Mouse (Mus musculus): Measurements from ENCODE around the gene Ube2f. TPM values are rescaled to one million over a fixed set of nuclear protein-coding genes. Genes with fewer than 3 reads are reported as not detected.

Ube2f gene
- polyA plus RNA-seq, 1 experiment from 2014 or later = 77.9 TPM

DNA sequence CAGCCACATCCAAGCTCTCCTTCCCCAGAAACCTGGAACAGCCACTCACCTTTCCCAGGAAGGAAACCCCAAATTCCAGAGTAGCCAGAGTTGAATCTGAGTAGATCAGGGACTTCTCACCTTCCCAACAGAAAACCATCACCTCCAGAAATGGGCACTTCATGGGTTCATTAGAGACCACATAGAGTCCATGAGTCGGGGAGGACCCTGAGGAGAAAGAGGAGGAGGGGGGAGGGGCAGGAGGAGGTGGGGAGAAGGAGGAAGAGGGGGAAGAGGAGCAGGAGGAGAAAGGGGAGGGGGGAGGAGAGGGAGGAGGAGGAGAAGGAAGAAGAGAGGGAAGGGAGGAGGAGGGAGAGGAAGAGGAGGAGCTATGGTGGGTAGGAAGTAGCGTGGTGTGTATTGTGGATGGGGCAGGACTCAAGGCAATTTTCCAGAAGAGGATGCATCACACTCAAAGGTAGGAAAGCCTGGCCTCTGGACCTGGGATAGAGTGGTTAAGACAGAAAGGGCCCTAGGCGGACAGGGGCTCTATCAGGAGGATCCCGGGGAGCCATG, 75.5 kb downstream of the Ube2f start:
- ATAC-seq (ENCODE audit: insufficient read depth) (no peak), DNase-seq (no peak)
- Histone ChIP-seq H3K9me3 (ENCODE audit: low read depth, low read length) (no peaks in the 10 kb centered on the region), H3K27ac (ENCODE audit: low read depth) (no peak overlapping the region), H3K4me3 (ENCODE audit: low read depth, low read length) (no peak overlapping the region), H3K4me1 (ENCODE audit: insufficient read depth) (no peaks in the 10 kb centered on the region), H3K4me2 (no peak overlapping the region), H3K9ac (no peak overlapping the region), H3K27me3 (ENCODE audit: insufficient read depth, low read length) (no peaks in the 10 kb centered on the region), H3K36me3 (ENCODE audit: insufficient read depth) (no peaks in the 10 kb centered on the region)
- TF ChIP-seq CTCF (IDR thresholded peaks at IDR 0.05; ENCODE audit: low read depth) = no peak
- WGBS = 79% methylated on average over 4 of the region's 4 CpGs

DNA sequence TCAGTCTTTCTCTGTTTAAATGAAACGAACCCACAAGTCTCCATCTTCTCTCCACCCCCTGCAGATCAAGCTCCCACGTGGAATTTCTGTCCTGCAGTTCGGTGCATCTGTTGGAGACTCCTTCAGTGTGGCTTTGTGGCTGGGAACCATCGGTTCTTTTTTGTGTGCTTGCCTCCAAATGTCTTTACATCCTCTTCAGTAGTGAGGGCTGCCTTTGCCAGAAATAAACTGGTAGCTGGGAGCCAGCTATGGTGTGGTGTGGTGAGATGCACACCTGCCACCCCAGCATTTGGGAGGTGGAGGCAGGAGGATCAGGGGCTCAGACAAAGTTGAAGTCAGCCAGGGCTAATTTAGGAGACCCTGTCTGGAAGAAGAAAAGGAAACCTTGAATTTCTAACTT, 82.0 kb downstream of the Ube2f start:
- H3K4me3 ChIP-seq (ENCODE audit: low read depth, low read length) = no peak overlapping the region
- no peaks in the 10 kb centered on the region for H3K4me1 ChIP-seq (ENCODE audit: insufficient read depth)
- no peak overlapping the region for H3K27ac ChIP-seq (ENCODE audit: low read depth)
- H3K27me3 ChIP-seq (ENCODE audit: insufficient read depth, low read length) = no peaks in the 10 kb centered on the region
- 52% methylated on average over 4 of the region's 4 CpGs for WGBS
- no peaks in the 10 kb centered on the region for H3K9me3 ChIP-seq (ENCODE audit: low read depth, low read length)
- no peak for TF ChIP-seq CTCF (IDR thresholded peaks at IDR 0.05; ENCODE audit: low read depth)
- ATAC-seq (ENCODE audit: insufficient read depth) (no peak), DNase-seq (no peak)
- H3K9ac ChIP-seq = no peak overlapping the region
- H3K36me3 ChIP-seq (ENCODE audit: insufficient read depth) = no peaks in the 10 kb centered on the region
- no peak overlapping the region for H3K4me2 ChIP-seq

DNA sequence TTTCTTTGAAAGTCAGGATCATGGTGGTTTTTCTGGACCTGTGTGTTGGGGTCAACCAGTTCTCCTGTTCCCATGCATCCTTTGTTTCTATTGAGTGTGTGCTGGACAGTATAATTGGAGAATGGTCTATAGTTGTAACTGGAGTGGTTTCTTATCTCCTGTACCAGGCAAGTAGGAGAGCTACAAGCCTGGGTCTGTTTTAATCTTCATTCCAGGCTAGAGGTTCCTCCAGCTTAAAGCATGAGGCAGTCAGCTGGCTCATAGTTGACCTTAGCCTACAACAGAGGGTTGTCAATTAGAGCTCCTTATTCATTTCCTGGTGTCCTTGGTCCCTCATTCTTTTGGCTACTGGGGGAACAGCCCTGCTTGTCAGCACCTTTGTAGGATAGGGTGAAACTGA, 83.5 kb downstream of the Ube2f start:
- H3K27ac ChIP-seq (ENCODE audit: low read depth) = no peak overlapping the region
- H3K4me2 ChIP-seq = no peak overlapping the region
- H3K4me3 ChIP-seq (ENCODE audit: low read depth, low read length) = no peak overlapping the region
- ATAC-seq (ENCODE audit: insufficient read depth) (no peak), DNase-seq (no peak)
- no peak overlapping the region for H3K9ac ChIP-seq
- no peak for TF ChIP-seq CTCF (IDR thresholded peaks at IDR 0.05; ENCODE audit: low read depth)
- H3K4me1 ChIP-seq (ENCODE audit: insufficient read depth) = no peaks in the 10 kb centered on the region
- H3K9me3 ChIP-seq (ENCODE audit: low read depth, low read length) = no peaks in the 10 kb centered on the region
- no peaks in the 10 kb centered on the region for H3K36me3 ChIP-seq (ENCODE audit: insufficient read depth)
- H3K27me3 ChIP-seq (ENCODE audit: insufficient read depth, low read length) = no peaks in the 10 kb centered on the region

DNA sequence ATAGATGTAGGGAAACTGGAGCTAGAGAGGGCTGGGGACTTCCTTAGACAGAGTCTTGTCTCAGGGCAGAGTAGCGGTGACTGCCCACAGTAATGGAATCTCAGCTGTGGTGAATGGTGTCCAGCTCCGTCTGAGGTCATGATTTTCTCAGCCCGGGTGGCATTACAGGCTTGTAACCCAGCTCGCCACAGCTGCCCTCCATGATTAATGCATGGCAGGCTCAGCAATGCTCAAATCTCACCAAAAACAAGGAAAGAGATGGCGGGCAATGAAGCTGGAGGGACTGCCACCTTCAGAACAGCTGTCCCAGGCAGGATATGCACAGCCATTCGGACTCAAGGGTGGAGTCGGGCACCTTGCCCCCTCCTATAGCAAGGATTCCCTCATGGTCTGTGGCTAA, 87.3 kb downstream of the Ube2f start:
- H3K27me3 ChIP-seq (ENCODE audit: insufficient read depth, low read length) = no peaks in the 10 kb centered on the region
- WGBS = 89% methylated on average over 7 of the region's 7 CpGs
- TF ChIP-seq CTCF (IDR thresholded peaks at IDR 0.05; ENCODE audit: low read depth) = no peak
- DNase-seq (no peak), ATAC-seq (ENCODE audit: insufficient read depth) (no peak)
- H3K4me2 ChIP-seq = no peak overlapping the region
- H3K4me1 ChIP-seq (ENCODE audit: insufficient read depth) = no peaks in the 10 kb centered on the region
- H3K9ac ChIP-seq = no peak overlapping the region
- no peak overlapping the region for H3K4me3 ChIP-seq (ENCODE audit: low read depth, low read length)
- no peak overlapping the region for H3K27ac ChIP-seq (ENCODE audit: low read depth)
- no peaks in the 10 kb centered on the region for H3K9me3 ChIP-seq (ENCODE audit: low read depth, low read length)
- no peaks in the 10 kb centered on the region for H3K36me3 ChIP-seq (ENCODE audit: insufficient read depth)

Other genes with a start within 250 kb of the Ube2f start
- gene Rbm44, start 105.2 kb upstream of the Ube2f start, polyA plus RNA-seq (2014; fragmentation: Nextera tagmentation; extraction: Ambion mirVana) = 1.2 and 2.2 TPM in 2 replicates
- gene Ramp1, start 70.5 kb upstream of the Ube2f start, polyA plus RNA-seq (2014; fragmentation: Nextera tagmentation; extraction: Ambion mirVana) = 5.0 and 7.4 TPM in 2 replicates
- gene Scly, start 48.0 kb downstream of the Ube2f start, polyA plus RNA-seq (2014; fragmentation: Nextera tagmentation; extraction: Ambion mirVana) = 11.8 and 12.3 TPM in 2 replicates
- not detected in 2 replicates for gene Espnl, start 71.8 kb downstream of the Ube2f start, polyA plus RNA-seq (2014; fragmentation: Nextera tagmentation; extraction: Ambion mirVana)
- 0.08 and 1.3 TPM in 2 replicates for gene Klhl30, start 100.7 kb downstream of the Ube2f start, polyA plus RNA-seq (2014; fragmentation: Nextera tagmentation; extraction: Ambion mirVana)
- 2.7 TPM in 2 replicates for gene Erfe, start 116.1 kb downstream of the Ube2f start, polyA plus RNA-seq (2014; fragmentation: Nextera tagmentation; extraction: Ambion mirVana)
- 140 and 144 TPM in 2 replicates for gene Ilkap, start 148.5 kb downstream of the Ube2f start, polyA plus RNA-seq (2014; fragmentation: Nextera tagmentation; extraction: Ambion mirVana)
- gene Hes6, start 163.7 kb downstream of the Ube2f start, polyA plus RNA-seq (2014; fragmentation: Nextera tagmentation; extraction: Ambion mirVana) = 53.7 and 56.4 TPM in 2 replicates
- 6.6 and 8.3 TPM in 2 replicates for gene Per2, start 209.0 kb downstream of the Ube2f start, polyA plus RNA-seq (2014; fragmentation: Nextera tagmentation; extraction: Ambion mirVana)
- 6.9 and 8.0 TPM in 2 replicates for gene Traf3ip1, start 244.3 kb downstream of the Ube2f start, polyA plus RNA-seq (2014; fragmentation: Nextera tagmentation; extraction: Ambion mirVana)

Data from lung, embryonic 14.5 days (tissue).